8 mouse cellular contexts compared by ENCODE assay signal in genomic region chr7:144527723-144528221, GRCm38 (mm10). TPM values are rescaled to one million over a fixed set of nuclear protein-coding genes. Genes with fewer than 3 reads are reported as not detected.
DNase-seq lines count a peak whose midpoint lies in the region; ATAC-seq lines count a peak whose summit lies in the region.

No protein-coding gene starts in this region.

- no peak overlapping the region for H3K4me2 ChIP-seq in kidney, embryonic 14.5 days (replicated peaks; ENCODE audit: low read depth, low read length)
- H3K4me2 ChIP-seq in hindbrain, embryonic 12.5 days (replicated peaks): no peak overlapping the region

- no peaks in the 10 kb centered on the region for H3K36me3 ChIP-seq in kidney, embryonic 14.5 days (ENCODE audit: control insufficient read depth, insufficient read depth, low read length)
- H3K36me3 ChIP-seq in hindbrain, embryonic 12.5 days: no peaks in the 10 kb centered on the region

- H3K4me1 ChIP-seq in kidney, embryonic 14.5 days (ENCODE audit: control insufficient read depth, insufficient read depth, low read length): peaks cover 12% of the 10 kb centered on the region
- H3K4me1 ChIP-seq in hindbrain, embryonic 12.5 days: peaks cover 14% of the 10 kb centered on the region

- intact Hi-C loops in gastrocnemius, postnatal 36 days (cut with DNase I): no loop called here

- no peak overlapping the region for H3K9ac ChIP-seq in kidney, embryonic 14.5 days (ENCODE audit: low read depth, low read length)
- no peak overlapping the region for H3K9ac ChIP-seq in hindbrain, embryonic 12.5 days

- H3K4me3 ChIP-seq in kidney, embryonic 14.5 days (ENCODE audit: low read length): no peak overlapping the region
- H3K4me3 ChIP-seq in hindbrain, embryonic 12.5 days: no peak overlapping the region

- no peaks in the 10 kb centered on the region for H3K9me3 ChIP-seq in kidney, embryonic 14.5 days (ENCODE audit: control insufficient read depth, low read length)
- H3K9me3 ChIP-seq in hindbrain, embryonic 12.5 days (replicated peaks): no peaks in the 10 kb centered on the region

- no peak overlapping the region for H3K27ac ChIP-seq in kidney, embryonic 14.5 days (ENCODE audit: low read depth, low read length)
- no peak overlapping the region for H3K27ac ChIP-seq in hindbrain, embryonic 12.5 days

- no peaks in the 10 kb centered on the region for H3K27me3 ChIP-seq in kidney, embryonic 14.5 days (ENCODE audit: control insufficient read depth, insufficient read depth, low read length)
- no peaks in the 10 kb centered on the region for H3K27me3 ChIP-seq in hindbrain, embryonic 12.5 days

- DNase-seq in kidney, adult 11 months: peak; percentile 28
- peak; percentile 31 to 44 for DNase-seq in adrenal gland, adult 18-20 months (ENCODE audit: low spot score in 2 of 2)
- peak; percentile 26 to 50 for DNase-seq in gastrocnemius, postnatal 36 days
- no peak for DNase-seq in frontal cortex, postnatal 10 days (ENCODE audit: low spot score in 2 of 2)
- DNase-seq in MN1 (ENCODE audit: low spot score): no peak

- ATAC-seq in kidney, embryonic 14.5 days (ENCODE audit: low FRiP score, low TSS enrichment): no peak
- peak; percentile 35 for ATAC-seq in megakaryocyte progenitor cell, adult 5-6 weeks (replicated peaks; ENCODE audit: poor library complexity)
- no peak for ATAC-seq in hindbrain, embryonic 12.5 days (ENCODE audit: low FRiP score)

- WGBS in kidney, embryonic 14.5 days: 39% methylated on average over 1 of the region's 1 CpGs
- 66% methylated on average over 1 of the region's 1 CpGs for WGBS in hindbrain, embryonic 12.5 days

RNA-seq across cellular contexts. Expression of gene Ppfia1, which starts 25.8 kb away (rescaled TPM):
- polyA plus RNA-seq in kidney, embryonic 14.5 days (2014; fragmentation: Nextera tagmentation; extraction: Ambion mirVana): 31.1 and 51.5 TPM in 2 replicates
- 10 to 100 TPM; 40.6 to 56.2 TPM for total RNA-seq in adrenal gland, adult 18-20 months (2021)
- total RNA-seq in gastrocnemius, postnatal 36 days (2021): 10 to 100 TPM; 23.0 to 27.5 TPM
- 54.2 and 59.0 TPM in 2 replicates for total RNA-seq in megakaryocyte progenitor cell, adult 5-6 weeks (2015)
- total RNA-seq in megakaryocyte progenitor cell, adult 5-6 weeks (2017): 29.6 and 51.7 TPM in 2 replicates
- 48.9 and 49.0 TPM in 2 replicates for polyA plus RNA-seq in hindbrain, embryonic 12.5 days (2016; fragmentation: Nextera tagmentation; extraction: Ambion mirVana)

RNA-seq across cellular contexts. Expression of gene Fadd, which starts 54.5 kb away (rescaled TPM):
- polyA plus RNA-seq in kidney, embryonic 14.5 days (2014; fragmentation: Nextera tagmentation; extraction: Ambion mirVana): 10.9 and 15.2 TPM in 2 replicates
- 1 to 10 TPM; 7.8 to 8.5 TPM for total RNA-seq in adrenal gland, adult 18-20 months (2021)
- total RNA-seq in gastrocnemius, postnatal 36 days (2021): 1 to 10 TPM; 2.2 to 2.5 TPM
- total RNA-seq in megakaryocyte progenitor cell, adult 5-6 weeks (2015): 9.5 and 12.2 TPM in 2 replicates
- total RNA-seq in megakaryocyte progenitor cell, adult 5-6 weeks (2017): 6.8 and 7.7 TPM in 2 replicates
- 7.4 and 7.7 TPM in 2 replicates for polyA plus RNA-seq in hindbrain, embryonic 12.5 days (2016; fragmentation: Nextera tagmentation; extraction: Ambion mirVana)

RNA-seq across cellular contexts. Expression of gene Cttn, which starts 57.0 kb away (rescaled TPM):
- polyA plus RNA-seq in kidney, embryonic 14.5 days (2014; fragmentation: Nextera tagmentation; extraction: Ambion mirVana): 85.1 and 177 TPM in 2 replicates
- 100 to 1,000 TPM; 168 to 229 TPM for total RNA-seq in adrenal gland, adult 18-20 months (2021)
- 10 to 100 TPM; 15.7 to 17.9 TPM for total RNA-seq in gastrocnemius, postnatal 36 days (2021)
- total RNA-seq in megakaryocyte progenitor cell, adult 5-6 weeks (2015): 0.73 and 3.1 TPM in 2 replicates
- total RNA-seq in megakaryocyte progenitor cell, adult 5-6 weeks (2017): 7.9 and 13.0 TPM in 2 replicates
- polyA plus RNA-seq in hindbrain, embryonic 12.5 days (2016; fragmentation: Nextera tagmentation; extraction: Ambion mirVana): 198 and 213 TPM in 2 replicates

Comparison
In these comparisons a context has a peak if more than half of its experiments do, and no peak if none do; other contexts are left out.
1. DNase-seq: peak in kidney, adult 11 months (single experiment), adrenal gland, adult 18-20 months (2 of 2) and gastrocnemius, postnatal 36 days (2 of 2); none in frontal cortex, postnatal 10 days (0 of 2) and MN1 (single experiment).
2. RNA of gene Cttn, which starts 57.0 kb away (total RNA-seq): 168 to 229 TPM in adrenal gland, adult 18-20 months; 15.7 to 17.9 TPM in gastrocnemius, postnatal 36 days and 0.73 to 13.0 TPM in megakaryocyte progenitor cell, adult 5-6 weeks; every median in the first group is over 4 times any median in the second.